ENCODE assay signal across 26 mouse cellular contexts in genomic region chr2:3796543-3796942, GRCm38 (mm10).
A peak's percentile ranks its signal among the peaks of the same experiment; 100 is the strongest.
DNase-seq lines count a peak whose midpoint lies in the region; TF ChIP-seq lines count a peak whose summit lies in the region.
"Had no signal": no experiment of that assay in that cellular context is flagged by ENCODE, and none has a peak within 500 bp of the region (broad histone marks: within the 10 kb centered on the region; RNA-seq: fewer than 3 reads in every experiment).

No protein-coding gene starts in this region.

- 0 out of 2 replicates have a peak, but pooled peaks have one; percentile 11 for TF ChIP-seq CTCF in layer of hippocampus, adult 2 months (conservative IDR thresholded peaks at IDR 0.05)
- 0 out of 2 replicates have a peak, but pooled peaks have one; percentile 31 for TF ChIP-seq CTCF in cortical plate, adult 2 months (IDR thresholded peaks at IDR 0.05; ENCODE audit: extremely low read depth, insufficient read depth, low read length)

- no peak overlapping the region for H3K4me3 ChIP-seq in layer of hippocampus, adult 2 months
- no peak overlapping the region for H3K4me3 ChIP-seq in cortical plate, adult 2 months (ENCODE audit: insufficient read depth, low read length)
- H3K4me3 ChIP-seq: embryonic facial prominence, embryonic 12.5 days; embryonic facial prominence, embryonic 15.5 days; gastrocnemius, adult 2 months; heart, adult 2 months; heart, embryonic 10.5 days; heart, embryonic 13.5 days; hindbrain, embryonic 15.5 days; intestine, embryonic 15.5 days had no signal

- peak; percentile 30 for DNase-seq in heart, adult 11 months
- DNase-seq in heart, adult 18-20 months: no peak
- no peak for DNase-seq in layer of hippocampus, adult 2 months (ENCODE audit: low spot score in 2 of 2)
- DNase-seq in layer of hippocampus, adult 11-12 months (ENCODE audit: low spot score): no peak
- DNase-seq in brain, adult 2 months (ENCODE audit: low read depth, low spot score): peak; percentile 11
- no peak for DNase-seq in left cerebral cortex, adult 11 months (ENCODE audit: low spot score)
- no peak for DNase-seq in embryo, embryonic 9.5 days (ENCODE audit: extremely low spot score)
- DNase-seq: adrenal gland, postnatal 10 days; adrenal gland, postnatal 36 days; B cell, adult 2 months; cerebellum, adult 11-12 months; cerebellum, adult 8-10 months; cerebellum, postnatal 10 days; cerebellum, postnatal 36 days; gastrocnemius, adult 2 months; gastrocnemius, postnatal 14 days; heart, adult 2 months; heart, postnatal 14 days; heart, postnatal 4 days had no signal

- no peak overlapping the region for H3K27ac ChIP-seq in layer of hippocampus, adult 2 months
- no peak overlapping the region for H3K27ac ChIP-seq in cortical plate, adult 2 months (ENCODE audit: insufficient read depth, low read length)
- H3K27ac ChIP-seq: embryonic facial prominence, embryonic 12.5 days; embryonic facial prominence, embryonic 15.5 days; gastrocnemius, adult 2 months; heart, adult 2 months; heart, embryonic 10.5 days; heart, embryonic 13.5 days; hindbrain, embryonic 15.5 days; intestine, embryonic 15.5 days had no signal

- TF ChIP-seq POLR2A in cortical plate, adult 2 months (IDR thresholded peaks at IDR 0.05; ENCODE audit: extremely low read depth, insufficient read depth, low read length): no peak

- no peaks in the 10 kb centered on the region for H3K4me1 ChIP-seq in cortical plate, adult 2 months (ENCODE audit: control insufficient read depth, insufficient read depth, low read length)
- H3K4me1 ChIP-seq: embryonic facial prominence, embryonic 12.5 days; heart, embryonic 10.5 days; intestine, embryonic 15.5 days had no signal

Comparison
In these comparisons a context has a peak if more than half of its experiments do, and no peak if none do; other contexts are left out.
1. DNase-seq: peak in heart, adult 11 months (single experiment) and brain, adult 2 months (single experiment); none in heart, adult 18-20 months (0 of 2), layer of hippocampus, adult 2 months (0 of 2), layer of hippocampus, adult 11-12 months (single experiment), left cerebral cortex, adult 11 months (single experiment) and embryo, embryonic 9.5 days (single experiment).